Mouse (Mus musculus): Measurements from ENCODE around the gene Ppm1j.

The Ppm1j gene

DNA sequence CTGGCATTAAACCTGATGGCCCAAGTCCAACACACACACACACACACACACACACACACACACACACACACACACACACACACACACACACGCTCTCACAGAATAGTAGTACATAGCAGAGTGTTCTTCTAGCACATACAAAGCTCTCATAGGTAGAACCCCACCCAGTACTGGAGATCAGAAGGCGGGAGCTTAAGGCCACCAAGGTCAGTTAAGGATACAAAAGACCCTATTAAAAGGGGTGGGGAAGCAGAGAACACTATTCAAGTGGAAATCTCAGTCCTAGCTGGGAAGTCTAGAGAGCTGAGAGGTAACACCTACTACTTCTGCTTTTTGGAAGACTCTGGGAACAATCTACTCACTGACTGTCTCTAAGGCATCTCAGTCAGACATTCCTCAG lies 34.5 kb downstream of the Ppm1j start:
- DNase-seq: no peak

DNA sequence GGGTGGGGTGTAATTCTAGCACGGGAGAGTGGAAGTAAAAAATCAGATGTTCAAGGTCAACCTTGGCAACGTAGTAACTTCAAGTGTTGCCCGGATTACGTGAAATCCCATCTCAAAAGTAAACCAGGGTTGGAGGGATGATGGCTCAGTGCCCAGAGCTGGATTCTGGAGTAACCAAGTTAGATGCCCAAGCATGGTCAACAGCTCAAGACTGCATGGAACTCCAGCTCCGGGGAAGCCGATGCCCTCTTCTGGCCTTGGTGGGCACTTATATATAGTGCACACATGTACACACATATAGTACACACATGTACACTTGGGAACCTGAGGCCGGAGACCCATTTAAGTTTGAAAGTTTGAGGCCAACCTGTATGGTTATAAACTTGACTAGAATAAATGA lies 35.3 kb downstream of the Ppm1j start:
- peak in 1 of 2 experiments; percentile 27 for DNase-seq

DNA sequence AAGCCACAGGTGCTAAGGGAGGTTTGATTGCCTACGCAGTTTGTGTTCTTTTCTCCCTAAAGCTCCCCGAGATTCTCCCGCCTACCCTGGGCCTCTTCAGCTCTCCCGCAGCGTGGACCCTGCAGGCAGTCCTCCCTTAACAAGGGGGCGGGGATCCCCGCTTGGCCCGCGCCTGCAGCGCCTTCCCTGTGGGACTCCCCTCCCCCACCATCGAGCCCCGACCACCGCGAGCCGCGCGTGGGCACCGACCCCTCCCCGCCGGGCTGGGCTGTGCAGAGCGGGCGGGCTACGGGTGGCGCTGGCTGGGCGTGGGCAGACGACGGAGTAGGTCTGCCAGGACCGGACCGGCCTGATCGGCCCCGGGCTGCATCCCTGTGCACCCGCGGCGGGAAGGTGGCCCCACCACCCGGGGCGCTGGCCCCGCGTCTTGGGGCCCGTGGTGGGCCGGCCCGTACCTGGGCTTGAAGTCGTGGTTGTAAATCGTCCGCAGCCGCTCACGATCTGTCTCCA lies 36.7 kb downstream of the Ppm1j start:
- peak; percentile 74 to 84 for DNase-seq

DNA sequence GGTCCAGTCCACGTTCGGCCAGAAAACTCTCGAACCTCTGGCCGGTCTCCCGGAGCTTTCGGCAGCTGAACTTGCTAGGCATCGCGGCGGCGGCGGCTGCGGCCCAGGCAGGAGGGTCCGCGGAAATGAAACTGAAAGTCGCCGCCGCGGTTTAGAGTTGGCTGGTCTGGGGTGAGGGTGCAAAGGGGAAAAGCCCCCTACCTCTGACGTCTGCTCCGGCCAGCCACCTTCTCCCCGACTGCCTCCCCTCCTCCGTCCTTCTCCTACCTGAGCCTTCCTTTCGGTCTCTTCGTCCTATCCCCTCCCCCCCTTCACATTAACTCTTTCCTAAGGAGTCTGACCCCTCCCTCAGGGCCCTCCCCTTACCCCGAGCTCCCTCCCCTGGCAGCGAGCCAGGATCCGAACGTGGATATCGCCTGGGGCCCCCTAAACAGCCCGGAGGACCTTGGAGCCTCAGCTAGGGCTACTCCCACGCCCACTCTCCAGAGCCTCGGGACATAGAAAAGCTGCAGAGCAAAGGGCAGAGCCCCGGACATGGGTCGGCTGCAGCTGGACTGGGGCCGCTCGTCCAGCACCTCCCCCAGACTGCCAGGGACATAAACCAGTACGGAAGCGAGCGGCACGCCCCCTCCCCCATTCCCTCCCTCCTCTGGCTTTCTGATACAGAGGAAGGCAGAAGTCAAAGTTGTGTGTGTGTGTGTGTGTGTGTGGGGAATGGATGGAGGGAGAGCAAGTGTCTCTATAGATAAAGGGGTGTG lies 37.3 kb downstream of the Ppm1j start, which contains the start of gene Mov10:
Gene Mov10 (minus strand): TSS at position 573 of the 758 bp plus-strand sequence.
- peak; percentile 86 to 91 for DNase-seq

DNA sequence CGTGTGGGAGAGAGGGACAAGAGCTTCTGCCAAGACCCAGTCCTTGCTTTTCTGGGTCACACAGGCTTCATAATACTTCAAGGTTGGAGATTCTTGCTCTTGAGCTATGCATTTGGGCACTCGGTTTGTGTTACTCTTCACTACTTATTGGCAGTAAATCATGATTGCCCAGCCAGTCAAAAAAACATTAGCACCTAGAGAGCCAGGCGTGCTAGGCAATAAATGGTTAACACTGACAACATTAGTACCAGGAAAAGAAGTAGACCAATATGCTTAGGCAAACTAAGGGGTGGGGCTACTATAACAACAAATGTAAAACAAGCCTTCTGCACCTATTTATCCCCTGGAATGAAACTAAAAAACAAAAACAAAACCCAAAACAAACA lies 37.9 kb downstream of the Ppm1j start:
- DNase-seq: no peak

DNA sequence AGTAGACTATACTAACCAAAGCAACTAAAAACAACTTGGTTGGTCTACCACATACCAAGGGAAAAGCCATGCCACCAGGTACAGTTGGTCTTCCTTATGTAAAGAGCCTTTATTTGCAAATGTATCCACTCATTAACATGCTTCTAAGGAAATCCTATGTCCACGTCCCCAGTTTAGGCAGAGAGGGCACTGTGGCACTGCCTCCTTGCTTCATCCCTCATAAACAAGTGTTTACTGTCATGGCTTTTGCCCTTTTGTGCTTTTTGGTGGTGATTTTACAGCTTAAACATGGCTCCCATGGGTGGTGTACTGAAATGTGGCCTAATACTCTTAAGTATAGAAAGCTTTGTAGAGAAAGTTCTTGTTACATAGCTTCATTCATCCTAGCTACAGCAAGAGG lies 39.6 kb downstream of the Ppm1j start:
- no peak for DNase-seq

DNA sequence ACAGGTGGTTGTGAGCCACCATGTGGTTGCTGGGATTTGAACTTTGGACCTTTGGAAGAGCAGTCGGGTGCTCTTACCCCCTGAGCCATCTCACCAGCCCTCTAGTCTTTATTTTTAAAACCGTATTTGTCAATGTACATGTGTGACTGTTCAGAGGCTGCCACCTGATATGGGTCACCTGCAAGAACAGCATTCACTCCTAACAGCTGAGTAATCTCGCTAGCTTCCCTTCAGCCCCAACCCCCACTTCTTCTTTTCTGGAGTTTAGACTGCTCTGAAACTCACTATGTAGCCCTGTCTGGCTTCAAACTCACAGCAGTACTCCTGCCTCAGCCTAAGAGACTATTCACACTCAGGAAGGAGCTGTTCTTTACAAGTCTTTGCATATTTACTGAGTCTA lies 41.6 kb downstream of the Ppm1j start:
- no peak for DNase-seq
